Mouse (Mus musculus) induced T-regulatory cell, adult 2 months (primary cell): ENCODE measurements at regions not wholly inside any gene's neighbourhood (a gene's known extent, or its start where the extent isn't known, plus 50 kb on each side); places are given as distances from the start of the nearest gene placed in this dataset.
A peak's percentile ranks its signal among the peaks of the same experiment; 100 is the strongest.

Experiments used
- DNase-seq: peaks from one replicate; pipeline ENCODE4 v3.0.0-alpha.2; 2012; ENCODE audit warnings: low read depth

- no peak for DNase-seq
Measured at GRCm38 (mm10) chr3:52196936-52197246, 71.2 kb upstream of the Foxo1 start.

DNA sequence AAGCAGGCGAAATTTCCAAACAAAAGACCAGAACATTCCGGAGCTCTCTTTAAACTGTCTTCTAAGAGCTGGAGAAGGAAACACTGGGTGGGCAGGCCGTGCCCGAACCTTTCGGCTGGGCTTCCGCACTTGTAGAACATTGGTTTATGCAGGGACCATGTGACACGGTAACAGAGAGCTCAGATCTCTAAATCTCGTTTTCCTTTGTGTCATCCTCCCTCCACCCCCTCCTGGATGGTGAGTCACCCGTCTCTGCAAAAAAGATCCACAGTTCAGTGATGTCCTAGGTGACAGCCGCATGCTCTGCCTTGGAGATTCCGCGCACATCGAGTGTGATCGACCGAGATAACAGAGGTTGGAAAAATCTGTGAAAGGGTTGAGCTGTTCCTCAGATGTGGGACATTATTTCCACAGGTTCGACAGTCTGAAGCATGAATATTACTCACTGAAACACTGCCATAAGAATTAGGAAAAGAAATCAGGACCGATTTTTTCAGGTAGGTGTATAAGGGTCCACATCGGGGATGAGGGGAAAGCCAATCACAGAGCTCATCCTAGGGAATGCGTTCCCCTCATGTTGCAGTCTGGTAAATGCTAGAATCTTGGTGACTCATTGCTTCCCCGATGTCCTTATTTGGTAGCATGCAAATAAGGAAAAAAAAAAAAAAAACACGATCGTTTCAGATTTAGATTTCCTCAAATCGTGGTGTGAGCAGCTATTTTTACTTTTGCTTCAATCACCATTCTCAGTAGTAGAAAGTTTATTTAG lies 70.0 kb upstream of the Foxo1 start:
- DNase-seq = peak; percentile 95

DNA sequence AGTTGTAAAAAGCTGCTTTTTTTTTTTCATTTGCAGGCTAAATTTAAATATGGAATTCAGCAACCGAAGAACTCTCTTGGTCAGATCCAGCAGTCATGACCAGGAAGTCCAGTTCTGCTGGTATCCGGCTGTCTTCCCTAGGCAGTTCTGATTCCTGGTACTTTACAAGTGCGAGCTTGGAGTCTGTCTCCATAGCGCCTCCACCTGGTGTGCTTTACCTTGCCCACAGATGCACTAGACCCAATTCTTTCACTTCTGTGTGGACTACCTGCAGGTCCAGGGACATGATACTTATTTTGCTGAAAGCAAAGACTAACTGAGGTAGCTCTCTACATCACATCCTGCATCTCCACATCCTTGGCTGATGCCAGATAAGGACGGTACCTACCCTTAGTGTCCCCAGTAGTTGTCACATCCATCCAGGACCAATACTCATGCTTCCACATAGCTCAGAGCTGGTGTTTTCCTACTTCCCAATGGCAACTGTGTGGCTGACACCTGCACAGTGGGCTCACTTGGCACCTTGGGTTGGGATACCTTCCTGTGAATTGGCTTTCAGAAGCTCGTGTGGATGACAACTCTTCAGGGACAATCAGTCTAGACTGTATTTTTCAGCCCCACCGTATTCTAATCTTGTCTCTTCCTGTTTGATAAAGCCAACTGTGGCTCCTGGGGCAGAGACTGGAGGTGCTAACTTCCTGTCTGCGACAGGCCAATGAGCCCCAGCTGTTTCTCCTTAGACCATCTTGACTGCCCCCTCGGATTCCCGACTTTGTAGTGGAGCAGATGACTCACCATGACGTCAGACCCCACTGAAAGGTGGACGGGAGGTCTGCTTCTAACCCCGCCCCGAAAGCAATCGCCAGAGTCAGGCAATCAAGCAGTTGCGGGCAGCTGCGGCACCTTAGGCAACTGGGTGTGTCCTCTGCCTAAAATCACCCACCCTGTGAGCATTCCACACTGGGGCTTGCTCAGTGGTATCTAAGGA lies 69.1 kb upstream of the Foxo1 start:
- DNase-seq = peak; percentile 86

DNA sequence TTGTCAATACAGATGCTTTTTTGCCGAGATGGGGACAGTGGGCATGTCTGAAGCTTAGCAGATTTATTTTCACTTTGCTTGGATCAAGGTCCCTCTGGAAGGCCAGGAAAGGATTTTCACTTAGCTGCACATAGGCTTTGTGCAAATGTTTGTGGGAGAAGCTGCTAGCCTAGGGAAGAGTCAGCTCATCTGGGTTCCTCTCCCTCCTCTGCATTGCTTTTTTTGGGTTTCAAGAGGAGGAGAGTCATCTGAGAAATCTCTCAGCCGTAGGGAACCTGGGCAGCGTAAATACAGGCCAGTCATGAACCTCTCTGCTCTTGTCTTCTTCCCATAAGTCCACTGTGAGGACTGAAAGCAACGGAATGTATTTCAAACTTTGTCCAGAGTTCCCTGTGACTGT lies 68.0 kb upstream of the Foxo1 start:
- no peak for DNase-seq

- no peak for DNase-seq
Measured at GRCm38 (mm10) chr3:52210556-52211302, 57.4 kb upstream of the Foxo1 start.

DNA sequence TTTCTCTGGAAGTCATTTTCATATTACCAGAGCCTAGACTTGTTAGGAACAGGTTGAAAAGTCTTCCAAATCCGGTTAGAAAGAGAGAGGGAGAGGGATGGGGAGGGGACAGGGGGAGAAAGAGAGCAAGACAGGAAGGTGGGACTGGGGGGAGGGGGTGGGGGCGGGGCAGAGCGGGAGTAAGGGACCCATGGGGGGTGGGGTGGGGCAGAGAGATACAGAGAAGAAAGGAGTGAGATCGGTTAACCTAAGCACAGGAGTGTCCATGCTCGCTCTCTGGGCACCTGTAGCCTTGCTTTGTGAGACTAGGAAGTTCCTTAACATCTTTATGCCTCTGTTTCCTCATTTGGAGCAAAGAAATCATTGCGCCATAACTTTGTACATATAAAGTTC lies 56.8 kb upstream of the Foxo1 start:
- DNase-seq = no peak

GRCm38 (mm10) chr3:52214114-52214513 lies 54.0 kb upstream of the Foxo1 start:
- no peak for DNase-seq

DNA sequence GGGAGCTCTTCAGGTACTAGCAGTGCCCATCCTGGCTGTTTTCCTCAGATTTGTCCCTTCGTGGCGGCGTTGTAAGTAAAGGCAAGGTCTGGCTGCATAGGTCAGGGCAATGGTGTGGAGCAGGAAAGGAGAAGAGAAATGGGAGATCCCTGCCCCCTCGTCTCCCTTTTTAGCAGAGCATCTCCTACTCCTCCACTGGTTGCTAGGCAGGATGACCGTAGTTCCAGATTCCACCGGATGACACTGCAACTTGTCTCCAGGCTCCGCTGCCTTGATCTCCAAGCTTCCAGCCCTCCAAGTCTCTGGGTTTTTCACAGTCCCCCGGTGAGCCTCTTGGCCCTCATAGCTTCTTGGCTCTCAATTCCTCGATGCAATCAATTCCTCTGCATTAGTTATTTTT lies 53.1 kb upstream of the Foxo1 start:
- DNase-seq = no peak
